Mouse (Mus musculus) liver, embryonic 14.5 days (tissue): ENCODE data around the gene Diaph3. TPM values are rescaled to one million over a fixed set of nuclear protein-coding genes. Genes with fewer than 3 reads are reported as not detected.

Experiments used
- ATAC-seq: fragments of 200-750 bp; cut with Nextera tagmentation; 2 replicates; pipeline ENCODE4 v1.8.0; 2017; ENCODE audit warnings: moderate number of reproducible peaks, mild to moderate bottlenecking, moderate library complexity; ENCODE audit not compliant: insufficient read depth
- DNase-seq, 3 experiments: peaks; one replicate each; pipeline ENCODE4 v3.0.0-alpha.2; 2012 to 2013; ENCODE audit warnings: low read depth in 3 of 3, low spot score in 3 of 3
- H3K27ac ChIP-seq: fragments of 300-500 bp; sonication (generic); 2 replicates; pipeline ENCODE4 v1.5.1; 2014; ENCODE audit warnings: moderate library complexity, mild to moderate bottlenecking, control low read depth, inconsistent platforms
- H3K27me3 ChIP-seq: fragments of 300-500 bp; sonication (generic); 2 replicates; pipeline ENCODE4 v1.6.1; 2014; ENCODE audit warnings: mild to moderate bottlenecking, low read length, moderate library complexity; ENCODE audit not compliant: control insufficient read depth, insufficient read depth
- H3K36me3 ChIP-seq: fragments of 300-500 bp; sonication (generic); replicated peaks from 2 replicates; pipeline ENCODE4 v1.6.1; 2014; ENCODE audit warnings: low read depth; ENCODE audit not compliant: control insufficient read depth, insufficient read depth
- H3K4me1 ChIP-seq, 2 experiments: fragments of 200-500 bp in 1 of 2; fragments of 300-500 bp in 1 of 2; sonication (generic) in 1 of 2; replicated peaks; 2 replicates each; pipeline ENCODE4 v1.6.1; 2012 to 2014; ENCODE audit warnings: antibody characterized with exemption in 1 of 2, inconsistent platforms in 1 of 2, low read length in 1 of 2; ENCODE audit not compliant: control insufficient read depth in 2 of 2, insufficient read depth in 2 of 2
- H3K4me2 ChIP-seq: fragments of 300-500 bp; sonication (generic); 2 replicates; pipeline ENCODE4 v1.6.1; 2014; ENCODE audit warnings: low read depth, mild to moderate bottlenecking, control low read depth, moderate library complexity
- H3K4me3 ChIP-seq, 2 experiments: fragments of 200-500 bp in 1 of 2; fragments of 300-500 bp in 1 of 2; sonication (generic) in 1 of 2; 2 replicates each; pipeline ENCODE4 v1.5.1; 2012 to 2014; ENCODE audit warnings: low read depth in 2 of 2, low read length in 2 of 2, mild to moderate bottlenecking in 2 of 2, control low read depth in 1 of 2, inconsistent platforms in 1 of 2, moderate library complexity in 1 of 2; ENCODE audit not compliant: insufficient read depth in 1 of 2
- H3K9ac ChIP-seq: fragments of 300-500 bp; sonication (generic); replicated peaks from 2 replicates; pipeline ENCODE4 v1.6.1; 2014; ENCODE audit warnings: mild to moderate bottlenecking, control low read depth, moderate library complexity
- H3K9me3 ChIP-seq: fragments of 300-500 bp; sonication (generic); 2 replicates; pipeline ENCODE4 v1.6.1; 2016; ENCODE audit warnings: low read length, mixed read lengths; ENCODE audit not compliant: control insufficient read depth
- CTCF ChIP-seq: IDR thresholded peaks from 2 replicates; pipeline ENCODE4 v1.5.1; 2016; ENCODE audit warnings: antibody characterized with exemption, low read depth, control low read depth
- EP300 ChIP-seq: IDR thresholded peaks from 2 replicates; pipeline ENCODE4 v1.6.1; 2016; ENCODE audit warnings: antibody characterized with exemption, low read depth
- WGBS: fragments of 180-500 bp; shearing (Covaris S2); extraction: QIAGEN DNeasy Blood & Tissue Kit; methylation state at CpG from one replicate; pipeline ENCODE4 v1.1.7; 2014; ENCODE audit not compliant: insufficient replicate concordance; 5-methylcytosine and 5-hydroxymethylcytosine counted together
- polyA plus RNA-seq, 2 experiments: library from polyadenylated mRNA; depleted of rRNA in 1 of 2; stranded (reverse) in 1 of 2; unstranded in 1 of 2; fragments of >200 nt; fragmentation: Nextera tagmentation in 1 of 2; extraction: Ambion mirVana in 1 of 2; gene quantifications; 2 replicates each; pipeline versions ENCODE4 v1.2.1 to v1.2.3; 2012 to 2014

Diaph3 gene
- polyA plus RNA-seq, 2 experiments = 8.9 to 15.2 TPM

GRCm38 (mm10) chr14:86772176-86773150 lies 368.6 kb downstream of the Diaph3 start:
- Histone ChIP-seq H3K9ac (no peak overlapping the region), H3K4me2 (no peak overlapping the region), H3K36me3 (no peaks in the 10 kb centered on the region), H3K27ac (no peak overlapping the region), H3K4me3 (no peak overlapping the region), H3K27me3 (no peaks in the 10 kb centered on the region), H3K9me3 (no peaks in the 10 kb centered on the region), H3K4me1 (no peaks in the 10 kb centered on the region)
- no peak for DNase-seq
- no peak for TF ChIP-seq EP300
- TF ChIP-seq CTCF = no peak
- ATAC-seq = no peak
- 84% methylated on average over 14 of the region's 14 CpGs for WGBS

- no peak overlapping the region for H3K9ac ChIP-seq
- TF ChIP-seq CTCF (no peak), EP300 (no peak)
- no peak for ATAC-seq
- no peak overlapping the region for H3K4me3 ChIP-seq
- H3K36me3 ChIP-seq = no peaks in the 10 kb centered on the region
- no peak for DNase-seq
- H3K27me3 ChIP-seq = no peaks in the 10 kb centered on the region
- no peak overlapping the region for H3K27ac ChIP-seq
- no peak overlapping the region for H3K4me2 ChIP-seq
- H3K4me1 ChIP-seq = 0 out of 4 replicates have a peak, but pooled peaks cover 0 to 2% of the 10 kb centered on the region in 2 experiments
- whole genome bisulfite sequencing = 81% methylated on average over 2 of the region's 2 CpGs
- no peaks in the 10 kb centered on the region for H3K9me3 ChIP-seq
Measured at GRCm38 (mm10) chr14:86764286-86764685, 376.7 kb downstream of the Diaph3 start.

- no peak overlapping the region for H3K9ac ChIP-seq
- no peak overlapping the region for H3K4me2 ChIP-seq
- DNase-seq (no peak), ATAC-seq (no peak)
- no peaks in the 10 kb centered on the region for H3K27me3 ChIP-seq
- H3K36me3 ChIP-seq = no peaks in the 10 kb centered on the region
- H3K27ac ChIP-seq = no peak overlapping the region
- TF ChIP-seq CTCF (no peak), EP300 (no peak)
- H3K9me3 ChIP-seq = no peaks in the 10 kb centered on the region
- H3K4me3 ChIP-seq = no peak overlapping the region
- WGBS = 72% methylated on average over 9 of the region's 9 CpGs
- 0 out of 4 replicates have a peak, but pooled peaks cover 0 to 2% of the 10 kb centered on the region in 2 experiments for H3K4me1 ChIP-seq
Measured at GRCm38 (mm10) chr14:86757604-86758520, 383.2 kb downstream of the Diaph3 start.

- no peak overlapping the region for H3K4me2 ChIP-seq
- no peak overlapping the region for H3K27ac ChIP-seq
- ATAC-seq (no peak), DNase-seq (no peak)
- H3K9me3 ChIP-seq = no peaks in the 10 kb centered on the region
- no peaks in the 10 kb centered on the region for H3K36me3 ChIP-seq
- no peak overlapping the region for H3K4me3 ChIP-seq
- H3K9ac ChIP-seq = no peak overlapping the region
- H3K27me3 ChIP-seq = no peaks in the 10 kb centered on the region
- WGBS = 84% methylated on average over 4 of the region's 4 CpGs
- TF ChIP-seq CTCF = no peak
- TF ChIP-seq EP300 = no peak
- H3K4me1 ChIP-seq = no peaks in the 10 kb centered on the region
Measured at GRCm38 (mm10) chr14:86757132-86757531, 383.9 kb downstream of the Diaph3 start.

GRCm38 (mm10) chr14:86750351-86750750 lies 390.7 kb downstream of the Diaph3 start:
- Histone ChIP-seq H3K27ac (no peak overlapping the region), H3K9ac (no peak overlapping the region), H3K9me3 (no peaks in the 10 kb centered on the region), H3K36me3 (no peaks in the 10 kb centered on the region), H3K4me2 (no peak overlapping the region), H3K4me1 (no peaks in the 10 kb centered on the region), H3K27me3 (no peaks in the 10 kb centered on the region), H3K4me3 (no peak overlapping the region)
- TF ChIP-seq EP300 (no peak), CTCF (no peak)
- 80% methylated on average over 7 of the region's 7 CpGs for WGBS
- ATAC-seq (no peak), DNase-seq (no peak)
